Mouse (Mus musculus): ENCODE measurements around the gene Rasgrp1. TPM values are rescaled to one million over a fixed set of nuclear protein-coding genes. Genes with fewer than 3 reads are reported as not detected.

Gene Rasgrp1
- polyA plus RNA-seq, 1 experiment from 2014 or later, result 2.0 TPM

DNA sequence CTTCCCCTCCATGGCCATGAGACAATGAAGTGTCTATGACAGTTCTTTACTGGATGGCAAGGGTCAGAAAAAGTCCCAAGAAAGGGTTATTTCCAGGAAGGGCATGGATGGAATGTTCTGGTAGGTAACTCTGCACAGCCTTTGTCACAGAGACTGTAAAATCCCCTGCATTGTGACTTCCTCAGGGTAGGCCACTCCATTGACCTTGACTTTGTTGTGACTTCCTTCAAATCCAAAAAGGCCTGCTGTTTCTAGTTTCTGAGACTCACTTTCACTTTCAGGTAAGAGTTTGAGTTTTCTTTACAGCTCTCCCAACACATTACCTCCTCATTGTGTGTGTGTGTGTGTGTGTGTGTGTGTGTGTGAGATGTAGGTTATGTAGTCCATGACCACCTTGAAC lies 15.1 kb upstream of the Rasgrp1 start:
- no peak for ATAC-seq
- H3K36me3 ChIP-seq, result no peaks in the 10 kb centered on the region
- H3K4me2 ChIP-seq (replicated peaks), result no peak overlapping the region
- no peak overlapping the region for H3K9ac ChIP-seq (replicated peaks)
- no peak overlapping the region for H3K27ac ChIP-seq
- H3K4me3 ChIP-seq (replicated peaks), result no peak overlapping the region
- H3K27me3 ChIP-seq, result no peaks in the 10 kb centered on the region
- H3K9me3 ChIP-seq, result no peaks in the 10 kb centered on the region
- peaks cover 5% of the 10 kb centered on the region; the same call in 1 of the 2 replicates for H3K4me1 ChIP-seq (replicated peaks)

- no peaks in the 10 kb centered on the region for H3K27me3 ChIP-seq
- H3K4me1 ChIP-seq (replicated peaks), result peaks cover 15% of the 10 kb centered on the region
- H3K4me2 ChIP-seq (replicated peaks), result no peak overlapping the region
- no peaks in the 10 kb centered on the region for H3K9me3 ChIP-seq
- H3K27ac ChIP-seq, result no peak overlapping the region
- 27% methylated on average over 9 of the region's 9 CpGs for WGBS
- H3K36me3 ChIP-seq, result no peaks in the 10 kb centered on the region
- no peak overlapping the region for H3K4me3 ChIP-seq (replicated peaks)
- H3K9ac ChIP-seq (replicated peaks), result no peak overlapping the region
- peak; percentile 65 for ATAC-seq
Observed at GRCm38 (mm10) chr2:117352305-117353123, 9.7 kb upstream of the Rasgrp1 start.

DNA sequence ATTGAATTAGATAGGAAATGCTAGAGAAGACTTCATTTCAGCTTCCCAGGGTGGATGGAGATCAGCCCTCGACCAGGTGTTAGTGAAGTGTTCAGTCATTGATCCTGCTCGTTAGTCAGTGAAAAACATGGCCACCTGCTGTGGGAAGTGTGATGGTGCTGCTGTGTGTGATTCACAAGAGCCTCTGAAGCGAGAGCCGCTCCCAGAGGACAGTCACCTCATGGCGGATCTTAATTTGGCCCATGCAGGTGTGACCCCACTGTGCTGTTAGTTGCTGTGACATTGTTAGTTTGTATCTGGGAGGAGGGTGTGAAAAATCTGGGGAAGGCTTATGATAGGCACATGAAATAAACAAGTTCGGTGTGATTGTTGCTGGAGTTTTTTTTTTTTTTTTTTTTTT lies 7.3 kb upstream of the Rasgrp1 start:
- 57% methylated on average over 6 of the region's 6 CpGs for WGBS
- no peak for ATAC-seq
- peaks cover under 1% of the 10 kb centered on the region; the same call in 1 of the 2 replicates for H3K27me3 ChIP-seq
- peaks cover 15% of the 10 kb centered on the region for H3K4me1 ChIP-seq (replicated peaks)
- H3K4me3 ChIP-seq (replicated peaks), result no peak overlapping the region
- H3K4me2 ChIP-seq (replicated peaks), result no peak overlapping the region
- H3K9me3 ChIP-seq, result no peaks in the 10 kb centered on the region
- no peaks in the 10 kb centered on the region for H3K36me3 ChIP-seq
- no peak overlapping the region for H3K9ac ChIP-seq (replicated peaks)
- no peak overlapping the region for H3K27ac ChIP-seq

- 39% methylated on average over 7 of the region's 7 CpGs for WGBS
- Histone ChIP-seq H3K9ac (replicated peaks) (no peak overlapping the region), H3K36me3 (no peaks in the 10 kb centered on the region), H3K4me2 (replicated peaks) (peak overlapping the region; percentile 91), H3K4me1 (replicated peaks) (peaks cover 15% of the 10 kb centered on the region), H3K4me3 (replicated peaks) (peak overlapping the region; percentile 58), H3K9me3 (no peaks in the 10 kb centered on the region), H3K27ac (no peak overlapping the region), H3K27me3 (peaks cover 35% of the 10 kb centered on the region)
- 0 out of 2 replicates have a peak, but pooled peaks have one; percentile 43 for ATAC-seq
Observed at GRCm38 (mm10) chr2:117343240-117343624, 431 bp upstream of the Rasgrp1 start.

GRCm38 (mm10) chr2:117342090-117342546 lies 683 bp downstream of the Rasgrp1 start:
- WGBS, result under 1% methylated on average over 19 of the region's 19 CpGs
- no peaks in the 10 kb centered on the region for H3K9me3 ChIP-seq
- H3K27ac ChIP-seq, result no peak overlapping the region
- H3K27me3 ChIP-seq, result peaks cover 35% of the 10 kb centered on the region
- peak overlapping the region; percentile 59 for H3K9ac ChIP-seq (replicated peaks)
- no peaks in the 10 kb centered on the region for H3K36me3 ChIP-seq
- no peak; the same call in 1 of the 2 replicates for ATAC-seq
- H3K4me3 ChIP-seq (replicated peaks), result peak overlapping the region; percentile 58
- peaks cover 15% of the 10 kb centered on the region for H3K4me1 ChIP-seq (replicated peaks)
- H3K4me2 ChIP-seq (replicated peaks), result peak overlapping the region; percentile 91

- ATAC-seq, result no peak
- Histone ChIP-seq H3K27ac (no peak overlapping the region), H3K9ac (replicated peaks) (no peak overlapping the region)
Observed at GRCm38 (mm10) chr2:117338501-117338900, 4.3 kb downstream of the Rasgrp1 start.

GRCm38 (mm10) chr2:117337902-117338301 lies 4.9 kb downstream of the Rasgrp1 start:
- H3K9me3 ChIP-seq, result no peaks in the 10 kb centered on the region
- no peak overlapping the region for H3K9ac ChIP-seq (replicated peaks)
- ATAC-seq, result no peak
- no peaks in the 10 kb centered on the region for H3K36me3 ChIP-seq
- H3K27ac ChIP-seq, result no peak overlapping the region
- WGBS, result 95% methylated on average over 7 of the region's 7 CpGs
- H3K27me3 ChIP-seq, result peaks cover 15% of the 10 kb centered on the region
- H3K4me1 ChIP-seq (replicated peaks), result peaks cover 14% of the 10 kb centered on the region
- no peak overlapping the region for H3K4me2 ChIP-seq (replicated peaks)
- H3K4me3 ChIP-seq (replicated peaks), result no peak overlapping the region

More at GRCm38 (mm10) chr2:117338501-117338900, 4.3 kb downstream of the Rasgrp1 start:
- WGBS, result 59% methylated on average over 3 of the region's 3 CpGs
- H3K9me3 ChIP-seq, result no peaks in the 10 kb centered on the region
- H3K4me2 ChIP-seq (replicated peaks), result no peak overlapping the region
- no peaks in the 10 kb centered on the region for H3K36me3 ChIP-seq
- H3K27me3 ChIP-seq, result peaks cover 21% of the 10 kb centered on the region
- no peak overlapping the region for H3K4me3 ChIP-seq (replicated peaks)
- peaks cover 15% of the 10 kb centered on the region for H3K4me1 ChIP-seq (replicated peaks)

- no peaks in the 10 kb centered on the region for H3K36me3 ChIP-seq
- 59% methylated on average over 5 of the region's 5 CpGs for WGBS
- peaks cover 6% of the 10 kb centered on the region for H3K4me1 ChIP-seq (replicated peaks)
- H3K27me3 ChIP-seq, result peaks cover 7% of the 10 kb centered on the region
- H3K27ac ChIP-seq, result no peak overlapping the region
- no peaks in the 10 kb centered on the region for H3K9me3 ChIP-seq
- H3K9ac ChIP-seq (replicated peaks), result no peak overlapping the region
- H3K4me3 ChIP-seq (replicated peaks), result no peak overlapping the region
- no peak overlapping the region for H3K4me2 ChIP-seq (replicated peaks)
- ATAC-seq, result no peak
Observed at GRCm38 (mm10) chr2:117336946-117337665, 5.7 kb downstream of the Rasgrp1 start.

DNA sequence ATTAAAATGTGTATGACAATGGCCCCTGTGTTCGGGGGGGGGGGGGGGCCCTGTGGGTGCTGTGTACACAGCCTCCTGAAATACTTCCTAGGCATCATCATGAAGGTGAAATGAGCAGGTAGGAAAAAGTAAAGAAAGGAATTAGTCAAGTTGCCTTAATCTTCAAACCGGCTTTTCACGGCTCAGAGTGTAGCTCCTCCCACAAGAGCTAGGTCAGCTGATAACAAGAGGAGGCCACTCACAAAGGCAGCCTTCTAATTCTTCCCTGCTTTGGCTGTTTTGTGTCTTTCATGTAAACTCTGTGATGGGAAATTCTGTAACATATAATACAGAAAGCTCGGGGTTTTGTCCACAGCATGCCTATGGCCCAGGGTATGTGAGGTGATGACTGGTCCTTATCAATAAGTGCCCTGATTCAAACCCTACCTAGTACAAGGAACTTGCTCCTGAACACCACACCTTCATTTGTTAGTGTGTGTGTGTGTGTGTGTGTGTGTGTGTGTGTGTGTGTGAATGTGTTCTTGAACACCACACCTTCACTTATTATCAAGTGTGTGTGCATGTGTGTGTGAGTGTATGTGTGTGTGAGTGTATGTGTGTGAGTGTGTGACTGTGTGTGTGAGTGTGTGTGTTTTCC lies 7.1 kb downstream of the Rasgrp1 start:
- no peak for ATAC-seq
- H3K9me3 ChIP-seq, result no peaks in the 10 kb centered on the region
- H3K27me3 ChIP-seq, result no peaks in the 10 kb centered on the region
- 26% methylated on average over 4 of the region's 4 CpGs for WGBS
- no peaks in the 10 kb centered on the region for H3K4me1 ChIP-seq (replicated peaks)
- no peak overlapping the region for H3K4me3 ChIP-seq (replicated peaks)
- no peak overlapping the region for H3K4me2 ChIP-seq (replicated peaks)
- H3K9ac ChIP-seq (replicated peaks), result no peak overlapping the region
- H3K36me3 ChIP-seq, result no peaks in the 10 kb centered on the region
- H3K27ac ChIP-seq, result no peak overlapping the region

GRCm38 (mm10) chr2:117331634-117332033 lies 11.2 kb downstream of the Rasgrp1 start:
- no peak overlapping the region for H3K9ac ChIP-seq (replicated peaks)
- WGBS, result 56% methylated on average over 5 of the region's 5 CpGs
- H3K9me3 ChIP-seq, result no peaks in the 10 kb centered on the region
- H3K4me1 ChIP-seq (replicated peaks), result no peaks in the 10 kb centered on the region
- no peak overlapping the region for H3K4me2 ChIP-seq (replicated peaks)
- no peak overlapping the region for H3K27ac ChIP-seq
- ATAC-seq, result 0 out of 2 replicates have a peak, but pooled peaks have one; percentile 67
- H3K4me3 ChIP-seq (replicated peaks), result no peak overlapping the region
- H3K36me3 ChIP-seq, result no peaks in the 10 kb centered on the region
- no peaks in the 10 kb centered on the region for H3K27me3 ChIP-seq

DNA sequence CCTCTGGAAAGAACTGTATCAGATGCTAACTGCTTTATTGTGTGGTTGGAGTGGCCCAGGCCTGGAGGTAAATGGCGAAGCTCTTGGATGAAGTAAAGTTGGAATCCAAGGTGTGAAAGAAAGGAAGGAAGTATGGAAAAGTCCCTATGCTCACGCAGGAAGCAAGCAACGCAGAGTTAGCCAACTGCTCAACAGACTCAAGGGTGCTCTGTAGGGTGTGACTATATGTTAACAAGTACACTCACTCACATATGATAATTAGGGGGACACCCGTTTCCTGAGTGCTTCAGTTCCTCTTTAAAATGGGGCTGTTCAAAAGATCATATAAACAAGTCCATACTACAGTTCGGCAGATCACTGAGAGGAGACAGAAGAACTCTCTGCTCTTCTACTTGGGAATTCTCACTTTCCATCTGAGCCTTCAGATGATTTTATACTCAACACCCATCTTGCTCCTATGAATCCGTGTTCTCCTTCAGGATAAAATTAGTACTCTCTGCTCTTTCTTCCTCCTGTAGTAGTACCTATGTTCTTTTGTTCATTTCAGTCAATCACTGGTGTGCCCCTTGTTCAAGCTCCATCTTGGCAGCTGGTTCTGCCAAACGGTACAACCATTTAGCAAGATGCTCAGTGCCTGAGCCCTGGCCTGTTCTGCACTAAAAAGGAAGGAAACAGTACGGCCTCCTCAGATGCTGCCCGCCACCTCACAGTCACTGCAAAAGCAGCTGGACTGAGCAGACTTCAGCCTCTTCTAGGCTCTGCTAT lies 14.1 kb downstream of the Rasgrp1 start:
- no peak overlapping the region for H3K27ac ChIP-seq
- no peak overlapping the region for H3K4me2 ChIP-seq (replicated peaks)
- H3K9ac ChIP-seq (replicated peaks), result no peak overlapping the region
- no peaks in the 10 kb centered on the region for H3K27me3 ChIP-seq
- no peak for ATAC-seq
- H3K4me3 ChIP-seq (replicated peaks), result no peak overlapping the region
- no peaks in the 10 kb centered on the region for H3K4me1 ChIP-seq (replicated peaks)
- 88% methylated on average over 9 of the region's 9 CpGs for WGBS
- H3K9me3 ChIP-seq, result no peaks in the 10 kb centered on the region
- no peaks in the 10 kb centered on the region for H3K36me3 ChIP-seq
